Mouse (Mus musculus): ENCODE results near the gene Nudt16l1. TPM values are rescaled to one million over a fixed set of nuclear protein-coding genes. Genes with fewer than 3 reads are reported as not detected.

Gene Nudt16l1
- total RNA-seq, 2 experiments from 2014 or later = 105 to 110 TPM

GRCm38 (mm10) chr16:4946155-4946554 lies 7.6 kb downstream of the Nudt16l1 start:
- no peak for DNase-seq (ENCODE audit: low spot score in 2 of 2)

GRCm38 (mm10) chr16:4947378-4947777 lies 8.8 kb downstream of the Nudt16l1 start:
- DNase-seq (ENCODE audit: low spot score in 2 of 2) = no peak

- no peak for DNase-seq (ENCODE audit: low spot score in 2 of 2)
These were observed 18.0 kb downstream of the Nudt16l1 start for GRCm38 (mm10) chr16:4956609-4957008.

- no peak for DNase-seq (ENCODE audit: low spot score in 2 of 2)
These were observed 18.9 kb downstream of the Nudt16l1 start for GRCm38 (mm10) chr16:4957446-4957845.

GRCm38 (mm10) chr16:4960260-4960659 lies 21.7 kb downstream of the Nudt16l1 start:
- no peak for DNase-seq (ENCODE audit: low spot score in 2 of 2)

- DNase-seq (ENCODE audit: low spot score in 2 of 2) = no peak
These were observed 24.8 kb downstream of the Nudt16l1 start for GRCm38 (mm10) chr16:4963346-4963745.

- DNase-seq (ENCODE audit: low spot score in 2 of 2) = peak; percentile 88 to 95
These were observed 25.5 kb downstream of the Nudt16l1 start, which contains the start of gene Anks3 for GRCm38 (mm10) chr16:4963797-4964709. TSS of gene Anks3 (minus strand) at chr16:4964205.

- no peak for DNase-seq (ENCODE audit: low spot score in 2 of 2)
These were observed 26.3 kb downstream of the Nudt16l1 start for GRCm38 (mm10) chr16:4964731-4965391.

GRCm38 (mm10) chr16:4965392-4966129 lies 27.0 kb downstream of the Nudt16l1 start:
- DNase-seq (ENCODE audit: low spot score in 2 of 2) = no peak

- DNase-seq (ENCODE audit: low spot score in 2 of 2) = no peak
These were observed 29.9 kb downstream of the Nudt16l1 start for GRCm38 (mm10) chr16:4968426-4968825.

- no peak for DNase-seq (ENCODE audit: low spot score in 2 of 2)
These were observed 30.7 kb downstream of the Nudt16l1 start for GRCm38 (mm10) chr16:4969055-4969843.

GRCm38 (mm10) chr16:4971626-4972025 lies 33.1 kb downstream of the Nudt16l1 start:
- no peak for DNase-seq (ENCODE audit: low spot score in 2 of 2)

- DNase-seq (ENCODE audit: low spot score in 2 of 2) = no peak
These were observed 36.0 kb downstream of the Nudt16l1 start for GRCm38 (mm10) chr16:4974521-4974920.

- DNase-seq (ENCODE audit: low spot score in 2 of 2) = no peak
These were observed 37.6 kb downstream of the Nudt16l1 start for GRCm38 (mm10) chr16:4976180-4976579.

GRCm38 (mm10) chr16:4978275-4979051 lies 39.9 kb downstream of the Nudt16l1 start:
- DNase-seq (ENCODE audit: low spot score in 2 of 2) = no peak

GRCm38 (mm10) chr16:4979755-4980380 lies 41.3 kb downstream of the Nudt16l1 start:
- DNase-seq (ENCODE audit: low spot score in 2 of 2) = no peak

- DNase-seq (ENCODE audit: low spot score in 2 of 2) = no peak
These were observed 46.2 kb downstream of the Nudt16l1 start for GRCm38 (mm10) chr16:4984717-4985116.

All from adrenal gland, postnatal 4 days (tissue).